Mouse (Mus musculus): ENCODE measurements at regions not wholly inside any gene's neighbourhood (a gene's known extent, or its start where the extent isn't known, plus 50 kb on each side); places are given as distances from the start of the nearest gene placed in this dataset.
A peak's percentile ranks its signal among the peaks of the same experiment; 100 is the strongest.

DNA sequence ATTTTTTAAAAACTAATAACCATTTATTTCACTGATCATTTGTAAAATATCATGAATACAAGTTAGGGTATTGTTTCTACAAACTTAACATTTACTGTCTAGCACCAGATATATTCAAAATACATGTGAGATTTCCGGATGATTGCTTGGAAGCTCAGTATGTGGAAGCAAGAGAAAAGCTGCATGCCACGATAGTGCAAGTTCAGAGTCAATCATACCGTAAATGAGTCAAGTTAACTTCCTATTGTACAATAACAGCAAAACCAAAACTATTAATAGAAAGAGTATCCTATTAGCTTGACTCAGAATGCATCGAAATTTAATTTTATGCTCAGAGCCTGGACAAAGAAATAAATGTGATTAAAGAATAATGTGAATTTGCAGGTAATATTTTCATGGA is 1284.6 kb upstream of the Cited2 start:
- no peaks in the 10 kb centered on the region for H3K36me3 ChIP-seq

DNA sequence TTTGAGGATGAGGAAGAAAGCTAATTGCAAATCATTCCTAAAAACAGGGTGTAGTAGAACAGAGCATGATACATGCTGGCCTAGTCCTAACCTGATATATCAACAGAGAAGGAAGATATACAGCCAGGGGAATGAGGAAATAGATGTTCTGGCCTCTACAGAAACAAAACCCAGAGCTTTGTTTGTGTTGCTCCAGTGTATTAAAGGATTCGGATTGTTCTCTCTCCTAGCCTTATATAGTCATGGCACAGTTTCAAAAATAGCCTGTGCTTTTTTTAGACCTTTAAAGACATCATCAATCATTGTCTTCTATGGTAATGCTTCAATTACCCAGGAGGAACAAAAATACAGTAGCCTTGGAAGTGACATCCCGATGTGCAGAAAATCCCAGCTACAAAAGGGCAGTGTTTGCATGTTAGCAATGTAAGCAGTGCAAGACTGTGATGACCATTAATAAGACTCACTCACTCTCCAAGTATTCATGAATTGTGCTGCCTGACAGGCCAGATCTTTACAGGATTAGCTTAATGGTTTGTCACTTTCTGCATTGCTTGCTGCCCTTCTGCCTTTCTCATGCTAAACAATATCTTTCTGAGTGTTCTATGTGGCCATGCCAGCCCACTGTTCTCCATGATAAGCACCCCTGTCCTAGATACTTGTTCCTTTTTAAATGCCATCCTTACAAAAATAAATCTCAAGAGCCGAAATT is 1281.9 kb upstream of the Cited2 start:
- Histone ChIP-seq H3K27me3 (no peaks in the 10 kb centered on the region), H3K4me3 (no peak overlapping the region), H3K36me3 (no peaks in the 10 kb centered on the region), H3K4me1 (replicated peaks) (peaks cover 9% of the 10 kb centered on the region), H3K9me3 (no peaks in the 10 kb centered on the region), H3K9ac (no peak overlapping the region), H3K4me2 (no peak overlapping the region), H3K27ac (peak overlapping the region; percentile 41; the same call in 1 of the 2 replicates)
- 17% methylated on average over 3 of the region's 3 CpGs for whole genome bisulfite sequencing
- ATAC-seq (ENCODE audit: low FRiP score), result peak; percentile 83

More for the DNA sequence above, 1284.6 kb upstream of the Cited2 start:
- ATAC-seq (ENCODE audit: low FRiP score), result no peak
- WGBS, result 94% methylated on average over 4 of the region's 4 CpGs
- Histone ChIP-seq H3K9me3 (no peaks in the 10 kb centered on the region), H3K4me3 (no peak overlapping the region), H3K4me2 (no peak overlapping the region), H3K27me3 (no peaks in the 10 kb centered on the region), H3K27ac (no peak overlapping the region), H3K4me1 (replicated peaks) (peaks cover 9% of the 10 kb centered on the region), H3K9ac (no peak overlapping the region)

DNA sequence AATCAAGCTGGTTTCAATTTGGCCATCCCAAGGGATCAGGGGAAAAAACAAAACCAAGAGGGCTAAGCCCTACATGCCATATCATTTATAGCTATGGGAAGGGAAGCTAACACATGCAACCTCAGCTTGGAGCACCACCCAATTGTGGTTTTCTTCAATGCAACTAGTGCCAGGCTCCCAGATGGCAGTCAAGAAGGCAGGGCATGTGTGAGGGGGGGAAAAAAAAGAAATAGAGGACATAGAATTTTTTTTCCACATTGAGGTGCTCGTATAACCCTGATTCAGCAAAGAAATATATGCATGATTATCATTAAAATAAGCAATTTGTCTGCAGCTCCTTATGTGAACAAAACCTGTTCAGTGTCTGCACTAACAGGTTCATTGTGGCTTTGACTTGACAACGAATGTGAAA is 1281.4 kb upstream of the Cited2 start:
- ATAC-seq (ENCODE audit: low FRiP score), result 0 out of 2 replicates have a peak, but pooled peaks have one; percentile 68
- Histone ChIP-seq H3K27me3 (no peaks in the 10 kb centered on the region), H3K36me3 (no peaks in the 10 kb centered on the region), H3K9ac (no peak overlapping the region), H3K4me2 (no peak overlapping the region), H3K9me3 (no peaks in the 10 kb centered on the region), H3K4me3 (no peak overlapping the region), H3K27ac (peak overlapping the region; percentile 41; the same call in 1 of the 2 replicates), H3K4me1 (replicated peaks) (peaks cover 9% of the 10 kb centered on the region)
- 30% methylated on average over 2 of the region's 2 CpGs for WGBS

DNA sequence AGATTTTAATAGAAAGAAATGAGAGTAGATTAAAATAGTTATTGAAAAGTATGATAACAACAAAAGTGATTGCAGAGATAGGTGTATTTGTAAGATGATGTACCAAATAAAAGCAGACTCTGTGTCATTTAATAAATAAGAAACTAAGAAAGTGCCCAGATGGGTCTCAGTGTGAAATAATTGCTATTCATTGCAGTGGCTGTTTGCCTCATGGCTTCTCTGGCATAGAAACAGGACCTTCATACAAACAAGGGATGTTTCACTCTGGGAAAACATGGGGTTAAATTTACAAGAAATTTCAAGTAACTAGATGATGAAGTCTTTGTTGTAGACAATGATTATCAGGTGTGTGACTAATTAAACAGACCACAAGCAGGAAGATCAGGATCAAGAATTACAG is 1279.1 kb upstream of the Cited2 start:
- Histone ChIP-seq H3K36me3 (no peaks in the 10 kb centered on the region), H3K4me1 (replicated peaks) (peaks cover 9% of the 10 kb centered on the region), H3K27ac (no peak overlapping the region), H3K4me2 (no peak overlapping the region), H3K9ac (no peak overlapping the region), H3K27me3 (no peaks in the 10 kb centered on the region), H3K9me3 (no peaks in the 10 kb centered on the region), H3K4me3 (no peak overlapping the region)
- ATAC-seq (ENCODE audit: low FRiP score), result no peak

DNA sequence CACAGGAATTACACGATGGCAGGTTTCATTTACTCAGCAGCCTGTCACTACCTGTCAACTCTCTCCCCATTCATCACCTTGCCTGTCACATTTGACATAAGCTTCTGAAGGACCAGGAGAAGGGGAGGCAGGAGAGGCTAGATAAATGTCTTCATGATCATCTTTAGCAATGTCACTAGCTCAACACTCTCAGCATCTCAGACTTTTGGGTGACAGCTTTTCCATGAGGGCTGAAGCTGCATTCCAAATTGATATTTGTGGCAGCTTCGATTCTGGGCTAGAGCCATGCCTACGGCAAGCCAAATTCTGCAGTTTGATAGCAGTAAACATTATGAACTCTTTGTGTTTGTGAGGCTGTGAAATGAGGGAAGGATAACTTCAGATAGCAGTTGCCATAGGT is 1255.1 kb upstream of the Cited2 start:
- no peaks in the 10 kb centered on the region for H3K9me3 ChIP-seq
- no peak overlapping the region for H3K9ac ChIP-seq
- no peak for ATAC-seq (ENCODE audit: low FRiP score)
- WGBS, result 64% methylated on average over 3 of the region's 3 CpGs
- no peaks in the 10 kb centered on the region for H3K4me1 ChIP-seq (replicated peaks)
- H3K4me3 ChIP-seq, result no peak overlapping the region
- H3K27ac ChIP-seq, result no peak overlapping the region
- H3K4me2 ChIP-seq, result no peak overlapping the region
- H3K27me3 ChIP-seq, result no peaks in the 10 kb centered on the region
- no peaks in the 10 kb centered on the region for H3K36me3 ChIP-seq

DNA sequence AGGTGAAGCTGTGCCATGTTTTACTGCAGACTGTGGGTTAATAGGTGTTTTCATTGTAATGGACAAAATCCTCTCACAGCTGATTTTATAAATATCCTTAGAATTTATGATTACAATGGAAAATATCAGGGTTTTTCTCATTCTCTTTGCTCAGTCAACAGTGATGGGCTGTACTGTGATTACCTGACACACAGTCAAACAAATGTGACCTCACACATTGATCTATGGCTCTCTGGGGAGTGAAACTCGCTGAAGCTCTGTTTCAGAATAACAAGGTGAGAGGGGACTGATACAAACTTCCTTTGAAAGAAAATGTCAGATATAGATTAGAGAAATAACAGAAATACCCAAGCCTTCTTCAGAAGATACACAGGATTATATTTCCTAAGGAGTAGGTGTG is 1253.3 kb upstream of the Cited2 start:
- H3K9ac ChIP-seq, result no peak overlapping the region
- H3K9me3 ChIP-seq, result no peaks in the 10 kb centered on the region
- no peaks in the 10 kb centered on the region for H3K27me3 ChIP-seq
- H3K4me2 ChIP-seq, result no peak overlapping the region
- H3K36me3 ChIP-seq, result no peaks in the 10 kb centered on the region
- H3K27ac ChIP-seq, result no peak overlapping the region
- no peaks in the 10 kb centered on the region for H3K4me1 ChIP-seq (replicated peaks)
- H3K4me3 ChIP-seq, result no peak overlapping the region
- WGBS, result 33% methylated on average over 1 of the region's 1 CpGs
- ATAC-seq (ENCODE audit: low FRiP score), result no peak

DNA sequence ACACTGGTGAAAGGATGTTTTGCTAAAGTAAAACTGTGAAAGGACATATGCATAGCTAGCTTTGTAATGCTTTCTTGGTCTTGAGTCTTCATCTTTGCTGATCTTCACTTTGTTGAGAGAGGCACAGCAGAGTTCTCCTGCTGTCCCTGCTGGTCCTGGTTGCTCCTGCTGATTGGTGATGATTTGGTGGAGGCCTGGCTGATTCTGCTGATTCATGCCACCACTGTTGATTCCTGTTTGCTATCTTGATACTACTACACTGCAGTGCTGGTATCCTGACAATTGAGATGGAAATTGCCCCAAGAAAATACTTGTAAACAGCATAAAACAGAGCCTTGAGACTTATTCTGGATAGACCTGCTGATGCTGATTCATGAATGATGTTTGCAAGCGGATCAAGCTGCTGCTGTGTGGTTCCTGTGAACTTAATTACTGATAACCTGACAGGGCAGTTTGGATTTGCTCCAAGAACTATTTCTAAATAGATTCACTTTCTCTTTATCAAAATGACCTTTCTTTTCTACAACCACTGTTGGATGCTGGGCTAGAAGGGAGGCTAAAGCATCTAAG is 1249.0 kb upstream of the Cited2 start:
- no peaks in the 10 kb centered on the region for H3K4me1 ChIP-seq (replicated peaks)
- H3K36me3 ChIP-seq, result no peaks in the 10 kb centered on the region
- 78% methylated on average over 1 of the region's 1 CpGs for WGBS
- no peak overlapping the region for H3K9ac ChIP-seq
- no peaks in the 10 kb centered on the region for H3K9me3 ChIP-seq
- no peak overlapping the region for H3K4me2 ChIP-seq
- no peak for ATAC-seq (ENCODE audit: low FRiP score)
- H3K27me3 ChIP-seq, result no peaks in the 10 kb centered on the region
- no peak overlapping the region for H3K27ac ChIP-seq
- no peak overlapping the region for H3K4me3 ChIP-seq

DNA sequence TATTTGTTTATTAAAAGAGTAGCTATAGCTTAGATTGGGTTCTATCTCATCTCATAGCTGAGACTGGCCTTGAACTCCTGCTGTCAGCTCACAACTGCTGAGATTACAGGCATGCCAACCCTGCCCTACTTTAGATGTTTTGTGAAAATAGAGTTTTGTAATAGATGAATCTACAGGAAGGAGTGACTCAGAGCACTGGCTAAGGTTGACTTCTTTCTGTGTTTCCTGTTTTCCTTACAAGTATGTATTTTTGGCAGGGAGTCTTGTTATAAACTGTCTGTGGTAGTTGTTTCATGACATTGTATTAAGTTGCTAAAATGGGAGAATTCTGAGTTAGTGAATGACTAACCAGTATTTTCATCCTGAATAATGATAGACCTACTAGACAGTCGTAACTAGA is 1224.4 kb upstream of the Cited2 start:
- WGBS, result 94% methylated on average over 1 of the region's 1 CpGs
- no peaks in the 10 kb centered on the region for H3K36me3 ChIP-seq
- no peak for ATAC-seq (ENCODE audit: low FRiP score)

DNA sequence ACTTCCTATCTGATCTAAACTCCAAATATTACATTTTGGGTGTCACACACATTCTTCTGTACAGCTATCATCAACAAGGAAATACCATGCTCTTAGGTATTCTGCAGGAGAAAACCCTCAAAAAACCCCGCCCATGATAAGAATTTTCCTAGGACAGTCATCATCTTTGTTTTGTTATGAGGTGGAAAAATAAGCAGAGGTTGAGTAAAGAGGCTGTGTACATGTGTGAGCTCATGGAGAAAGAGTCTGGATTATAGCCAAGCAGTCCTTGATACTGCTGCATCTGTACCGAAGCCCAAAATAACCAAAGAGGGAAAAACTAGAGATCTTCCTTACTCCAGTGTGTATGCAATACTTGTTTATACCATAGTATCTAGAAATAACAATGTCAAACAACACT is 1215.3 kb upstream of the Cited2 start:
- Histone ChIP-seq H3K9me3 (no peaks in the 10 kb centered on the region), H3K4me3 (no peak overlapping the region), H3K4me2 (no peak overlapping the region), H3K4me1 (replicated peaks) (no peaks in the 10 kb centered on the region), H3K27me3 (no peaks in the 10 kb centered on the region), H3K27ac (no peak overlapping the region), H3K9ac (no peak overlapping the region), H3K36me3 (no peaks in the 10 kb centered on the region)
- no peak for ATAC-seq (ENCODE audit: low FRiP score)
- WGBS, result 85% methylated on average over 2 of the region's 2 CpGs

More for the DNA sequence above, 1224.4 kb upstream of the Cited2 start:
- no peaks in the 10 kb centered on the region for H3K9me3 ChIP-seq
- no peak overlapping the region for H3K4me2 ChIP-seq
- no peak overlapping the region for H3K4me3 ChIP-seq
- H3K27ac ChIP-seq, result no peak overlapping the region
- H3K4me1 ChIP-seq (replicated peaks), result no peaks in the 10 kb centered on the region
- H3K27me3 ChIP-seq, result no peaks in the 10 kb centered on the region
- no peak overlapping the region for H3K9ac ChIP-seq

DNA sequence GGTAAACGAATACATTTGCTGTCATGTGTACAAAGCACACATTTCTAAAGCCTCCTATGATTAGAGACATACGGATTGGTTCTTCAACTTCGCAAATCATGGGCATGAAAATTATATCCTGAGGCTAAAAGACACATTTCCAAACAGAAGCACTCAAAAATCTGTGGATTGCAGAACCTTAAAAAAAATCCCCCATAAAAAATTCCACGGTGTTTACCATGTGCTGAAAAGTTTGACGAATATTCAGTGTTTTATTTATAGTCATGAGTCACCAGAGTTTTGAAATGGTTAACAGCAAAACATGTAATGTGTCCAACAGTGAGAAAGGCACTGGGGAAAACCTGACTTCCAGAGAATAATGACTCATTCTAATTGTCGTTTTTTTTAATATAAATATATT is 1214.9 kb upstream of the Cited2 start:
- H3K4me3 ChIP-seq, result no peak overlapping the region
- H3K27ac ChIP-seq, result no peak overlapping the region
- H3K4me1 ChIP-seq (replicated peaks), result no peaks in the 10 kb centered on the region
- no peaks in the 10 kb centered on the region for H3K9me3 ChIP-seq
- H3K27me3 ChIP-seq, result no peaks in the 10 kb centered on the region
- WGBS, result 82% methylated on average over 6 of the region's 6 CpGs
- ATAC-seq (ENCODE audit: low FRiP score), result no peak
- H3K36me3 ChIP-seq, result no peaks in the 10 kb centered on the region
- no peak overlapping the region for H3K9ac ChIP-seq
- H3K4me2 ChIP-seq, result no peak overlapping the region

DNA sequence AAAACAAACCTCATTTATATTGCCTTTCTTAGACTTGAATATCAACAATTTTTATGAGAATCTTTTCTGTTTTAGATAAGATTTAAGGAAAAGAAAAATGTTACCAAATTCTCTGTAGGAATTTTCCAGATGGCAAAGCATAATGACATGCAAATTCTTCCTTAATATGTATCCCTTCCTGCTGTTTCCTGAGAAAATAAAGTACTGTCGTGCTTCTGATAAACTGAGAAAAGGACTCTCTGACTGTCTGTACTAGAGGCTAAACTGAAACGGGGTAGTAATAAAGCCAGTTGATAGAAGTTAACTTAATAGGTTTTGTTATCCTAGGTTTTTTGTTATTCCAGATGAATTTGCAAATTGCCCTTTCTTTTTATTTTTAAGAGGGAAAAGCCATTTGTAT is 1208.4 kb upstream of the Cited2 start:
- H3K9ac ChIP-seq, result no peak overlapping the region
- no peak overlapping the region for H3K4me2 ChIP-seq
- no peaks in the 10 kb centered on the region for H3K9me3 ChIP-seq
- no peaks in the 10 kb centered on the region for H3K36me3 ChIP-seq
- ATAC-seq (ENCODE audit: low FRiP score), result no peak
- WGBS, result 65% methylated on average over 2 of the region's 2 CpGs
- no peak overlapping the region for H3K4me3 ChIP-seq
- H3K27ac ChIP-seq, result no peak overlapping the region
- no peaks in the 10 kb centered on the region for H3K27me3 ChIP-seq
- H3K4me1 ChIP-seq (replicated peaks), result no peaks in the 10 kb centered on the region

DNA sequence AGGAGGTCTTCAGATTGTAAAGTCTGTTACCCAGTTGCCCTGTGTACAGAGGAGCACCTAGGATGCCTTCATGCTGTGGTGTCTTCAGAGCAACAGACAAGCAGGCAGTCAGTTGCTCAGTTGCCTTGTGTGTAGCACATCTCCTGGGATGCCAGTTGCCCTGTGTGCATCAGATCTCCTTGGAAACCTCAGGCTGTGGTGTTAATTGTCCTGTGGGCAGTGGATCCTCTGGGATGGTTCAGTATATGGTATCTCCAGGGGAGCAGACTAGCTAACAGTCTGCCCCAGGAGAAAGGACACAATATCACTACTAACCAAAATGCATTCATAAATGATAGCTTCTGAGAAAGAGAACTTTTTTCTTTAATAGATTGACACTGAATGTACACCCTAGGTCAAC is 1201.1 kb upstream of the Cited2 start:
- Histone ChIP-seq H3K4me2 (no peak overlapping the region), H3K4me3 (no peak overlapping the region), H3K27me3 (no peaks in the 10 kb centered on the region), H3K4me1 (replicated peaks) (no peaks in the 10 kb centered on the region), H3K27ac (no peak overlapping the region), H3K9me3 (no peaks in the 10 kb centered on the region), H3K9ac (no peak overlapping the region), H3K36me3 (no peaks in the 10 kb centered on the region)
- no peak for ATAC-seq (ENCODE audit: low FRiP score)

DNA sequence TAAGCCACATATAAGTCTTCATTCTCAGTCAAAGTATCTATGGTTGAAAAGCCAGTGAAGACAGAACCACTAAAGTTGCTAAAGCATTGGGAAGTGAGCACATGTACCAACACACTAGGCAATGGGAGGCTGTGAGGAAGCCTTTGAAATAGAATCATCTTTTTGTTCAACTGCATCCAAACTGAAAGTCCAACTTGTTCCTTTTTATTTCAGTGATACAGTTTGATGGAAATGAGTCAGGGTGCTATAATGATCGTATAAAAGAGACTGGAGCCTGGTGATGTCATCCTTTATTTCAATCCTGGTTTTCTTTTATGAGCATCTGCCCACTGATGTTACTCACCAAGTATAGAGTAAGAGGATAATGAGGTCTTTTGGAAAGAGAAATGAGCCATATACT is 1198.9 kb upstream of the Cited2 start:
- H3K27me3 ChIP-seq, result no peaks in the 10 kb centered on the region
- no peak overlapping the region for H3K9ac ChIP-seq
- 81% methylated on average over 1 of the region's 1 CpGs for WGBS
- H3K4me3 ChIP-seq, result no peak overlapping the region
- no peak for ATAC-seq (ENCODE audit: low FRiP score)
- no peaks in the 10 kb centered on the region for H3K36me3 ChIP-seq
- H3K9me3 ChIP-seq, result no peaks in the 10 kb centered on the region
- no peak overlapping the region for H3K4me2 ChIP-seq
- H3K4me1 ChIP-seq (replicated peaks), result no peaks in the 10 kb centered on the region
- H3K27ac ChIP-seq, result no peak overlapping the region

Measured in hindbrain, embryonic 13.5 days (tissue).